Mouse (Mus musculus) E14TG2a.4 (cell line): Measurements from ENCODE around the gene Zbed6.
"Not testable (repeated sequence)": the region's sequence is repeated elsewhere in the genome, so short reads cannot be mapped to it uniquely, and the experiment has no call there.

ENCODE experiments used
- H3K27me3 ChIP-seq: 2 replicates; pipeline ENCODE4 v1.6.1; 2014; ENCODE audit warnings: low read length, control low read depth; ENCODE audit not compliant: insufficient read depth
- H3K36me3 ChIP-seq: 2 replicates; pipeline ENCODE4 v1.6.1; 2014; ENCODE audit warnings: low read length, control low read depth; ENCODE audit not compliant: insufficient read depth
- H3K4me1 ChIP-seq: replicated peaks from 2 replicates; pipeline ENCODE4 v1.6.1; 2014; ENCODE audit warnings: low read depth, low read length, control low read depth
- H3K4me3 ChIP-seq: replicated peaks from 2 replicates; pipeline ENCODE4 v1.5.1; 2014; ENCODE audit warnings: mild to moderate bottlenecking, low read length
- H3K9me3 ChIP-seq: 2 replicates; pipeline ENCODE4 v1.6.1; 2014; ENCODE audit warnings: low read length, control low read depth
- CTCF ChIP-seq: conservative IDR thresholded peaks from 2 replicates; pipeline ENCODE4 v1.5.1; 2014; ENCODE audit warnings: low read length
- NANOG ChIP-seq: IDR thresholded peaks from 2 replicates; pipeline ENCODE4 v1.6.1; 2014; ENCODE audit warnings: borderline replicate concordance, low read length, mixed read lengths
- POU5F1 ChIP-seq: IDR thresholded peaks from 2 replicates; pipeline ENCODE4 v1.6.1; 2014; ENCODE audit warnings: low read length, borderline replicate concordance

The Zbed6 gene

DNA sequence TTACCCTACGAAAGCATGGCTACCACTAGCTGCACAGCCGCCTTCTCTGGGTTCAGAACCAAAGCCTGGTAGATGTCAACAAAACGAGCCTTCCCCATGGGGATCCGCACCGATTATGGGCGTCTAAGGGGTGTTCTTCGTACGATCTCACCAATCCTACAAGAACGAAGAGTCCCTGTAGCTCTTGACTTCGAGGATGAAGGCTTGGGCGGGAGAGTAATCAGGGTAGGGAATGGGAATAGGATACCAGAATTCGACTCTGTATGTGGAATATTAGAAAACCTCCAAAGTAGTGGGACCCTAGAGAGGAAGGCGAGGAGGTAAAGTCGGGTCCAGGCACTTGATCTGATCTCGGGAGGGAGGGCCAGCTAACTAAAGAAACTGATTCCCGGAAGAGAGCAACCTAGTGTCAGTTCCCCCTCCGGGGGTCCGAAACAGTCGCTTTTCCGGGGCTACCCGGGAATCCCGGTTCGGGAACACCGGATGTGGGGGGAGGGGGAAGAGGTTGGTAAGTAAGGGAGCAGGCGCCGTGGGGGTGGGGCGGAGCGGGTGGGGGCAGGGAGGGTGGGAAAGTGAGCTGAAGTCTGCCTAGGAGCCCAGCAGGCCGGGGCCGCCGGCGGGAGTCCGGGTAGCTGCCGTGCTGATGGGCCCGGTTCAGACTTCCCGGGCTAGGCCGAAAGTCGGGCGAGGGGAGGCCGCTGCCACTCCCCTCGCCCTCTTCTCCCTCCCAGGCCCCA lies at the start of gene Zbed6:
TSS of gene Zbed6 (minus strand) at position 420 of the 737 bp plus-strand sequence.
- no peaks in the 10 kb centered on the region for H3K27me3 ChIP-seq
- peak within 1 kb of the TSS; percentile 90 for H3K4me3 ChIP-seq
- H3K4me1 ChIP-seq, result peaks cover 84% of the 10 kb centered on the region
- TF ChIP-seq CTCF, result no peak
- no peak for TF ChIP-seq NANOG
- H3K9me3 ChIP-seq, result no peaks in the 10 kb centered on the region
- peaks cover 48% of the 10 kb centered on the region for H3K36me3 ChIP-seq

DNA sequence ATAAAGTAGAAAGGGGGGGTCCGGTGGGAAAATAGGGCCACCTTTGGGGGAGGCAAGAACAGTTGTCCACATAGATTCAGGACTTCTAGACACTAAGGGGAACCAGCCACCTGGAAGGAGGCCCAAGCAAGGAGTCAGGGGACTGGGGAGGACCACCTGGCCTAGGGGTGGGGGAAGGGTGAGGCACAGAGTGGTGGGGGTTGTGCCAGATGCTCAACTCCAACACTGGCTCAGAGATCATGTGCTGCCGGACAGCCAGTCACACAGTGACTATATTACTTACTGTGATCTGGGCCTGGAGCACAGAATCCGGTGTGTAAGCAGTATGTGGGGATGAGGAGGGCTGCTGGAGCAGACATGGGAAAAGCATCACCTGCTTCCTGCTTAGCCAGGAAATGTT lies 48.6 kb upstream of the Zbed6 start:
- no peak for TF ChIP-seq NANOG
- no peak for TF ChIP-seq POU5F1
- Histone ChIP-seq H3K4me3 (peak overlapping the region; percentile 39), H3K27me3 (no peaks in the 10 kb centered on the region)

DNA sequence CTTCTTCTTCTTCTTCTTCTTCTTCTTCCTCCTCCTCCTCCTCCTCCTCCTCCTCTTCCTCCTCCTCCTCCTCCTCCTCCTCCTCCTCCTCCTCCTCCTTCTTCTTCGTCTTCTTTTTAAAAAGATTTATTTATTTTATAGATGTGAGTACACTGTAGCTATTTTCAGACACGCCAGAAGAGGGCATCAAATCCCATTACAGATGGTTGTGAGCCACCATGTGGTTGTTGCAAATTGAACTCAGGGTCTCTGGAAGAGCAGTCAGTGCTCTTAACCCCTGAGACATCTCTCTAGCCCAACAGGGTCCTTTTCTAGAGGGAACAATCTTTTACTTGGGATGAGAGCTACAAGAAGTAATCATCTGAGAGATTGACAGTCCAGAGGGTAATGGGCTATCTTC lies 41.1 kb upstream of the Zbed6 start:
- H3K27me3 ChIP-seq, H3K9me3 ChIP-seq, H3K36me3 ChIP-seq, H3K4me3 ChIP-seq: not testable (repeated sequence)
- peak; percentile 21 for TF ChIP-seq CTCF
- peaks cover 15% of the 10 kb centered on the region for H3K4me1 ChIP-seq

More for the DNA sequence above, 48.6 kb upstream of the Zbed6 start:
- H3K36me3 ChIP-seq, result no peaks in the 10 kb centered on the region
- peaks cover 59% of the 10 kb centered on the region for H3K4me1 ChIP-seq
- H3K9me3 ChIP-seq, result no peaks in the 10 kb centered on the region

DNA sequence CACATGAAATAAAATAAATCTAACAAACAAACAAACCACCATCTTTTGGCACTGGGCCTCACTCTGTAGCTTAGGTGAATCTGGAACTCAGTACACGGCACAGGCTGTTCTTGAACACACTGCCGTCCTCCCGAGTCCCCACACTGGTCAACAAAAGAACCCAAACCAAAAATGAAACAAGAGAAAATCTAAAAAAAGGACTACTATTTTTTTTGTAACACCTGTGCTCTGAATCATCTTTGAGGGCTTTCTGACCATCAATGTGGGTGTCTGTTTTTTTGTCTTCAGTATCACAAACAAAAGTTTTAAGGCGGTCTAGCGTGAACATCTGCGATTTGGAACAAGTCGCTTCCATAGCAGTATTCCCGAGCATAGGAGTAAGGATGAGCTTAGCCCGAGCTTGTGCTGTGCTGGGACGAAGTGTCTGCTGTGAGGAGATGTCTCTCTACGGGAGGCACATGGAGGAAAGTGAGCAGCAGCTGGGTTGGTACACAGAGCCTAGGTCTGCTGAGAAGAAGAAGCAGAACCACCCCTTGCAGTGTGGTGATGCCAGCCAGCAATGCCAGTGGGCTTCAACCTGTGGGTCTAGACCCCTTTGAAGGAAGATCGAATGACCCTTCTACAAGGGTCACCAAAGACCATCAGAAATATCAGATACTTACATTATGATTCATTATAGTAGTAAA lies 37.4 kb upstream of the Zbed6 start:
- no peak overlapping the region for H3K4me3 ChIP-seq
- TF ChIP-seq NANOG, result no peak
- TF ChIP-seq CTCF, result no peak
- TF ChIP-seq POU5F1, result no peak

DNA sequence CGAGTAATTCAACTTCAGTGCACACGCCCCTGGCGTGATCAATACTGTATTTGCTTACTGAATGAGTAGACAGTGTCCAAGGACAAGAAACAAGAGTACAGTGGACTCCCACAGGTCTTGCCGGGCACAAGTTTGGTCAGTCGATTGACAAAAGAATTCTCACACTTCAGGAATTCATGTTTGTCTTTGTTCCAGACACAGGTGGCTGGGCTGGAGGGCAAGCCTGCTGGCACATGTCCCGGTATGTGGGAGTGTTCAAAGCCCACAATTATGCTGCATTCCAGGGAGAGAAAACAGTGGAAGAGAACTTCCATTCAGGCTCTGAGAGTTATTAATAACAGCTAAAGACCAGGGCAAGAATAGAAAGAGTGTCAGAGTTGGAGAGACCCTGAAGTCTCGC lies 35.2 kb upstream of the Zbed6 start:
- TF ChIP-seq CTCF, result no peak
- no peak for TF ChIP-seq POU5F1
- TF ChIP-seq NANOG, result no peak
- Histone ChIP-seq H3K4me1 (peaks cover 61% of the 10 kb centered on the region), H3K27me3 (no peaks in the 10 kb centered on the region), H3K9me3 (no peaks in the 10 kb centered on the region), H3K36me3 (no peaks in the 10 kb centered on the region), H3K4me3 (no peak overlapping the region)

More for the DNA sequence above, 37.4 kb upstream of the Zbed6 start:
- Histone ChIP-seq H3K36me3 (no peaks in the 10 kb centered on the region), H3K4me1 (peaks cover 46% of the 10 kb centered on the region), H3K9me3 (no peaks in the 10 kb centered on the region), H3K27me3 (no peaks in the 10 kb centered on the region)

DNA sequence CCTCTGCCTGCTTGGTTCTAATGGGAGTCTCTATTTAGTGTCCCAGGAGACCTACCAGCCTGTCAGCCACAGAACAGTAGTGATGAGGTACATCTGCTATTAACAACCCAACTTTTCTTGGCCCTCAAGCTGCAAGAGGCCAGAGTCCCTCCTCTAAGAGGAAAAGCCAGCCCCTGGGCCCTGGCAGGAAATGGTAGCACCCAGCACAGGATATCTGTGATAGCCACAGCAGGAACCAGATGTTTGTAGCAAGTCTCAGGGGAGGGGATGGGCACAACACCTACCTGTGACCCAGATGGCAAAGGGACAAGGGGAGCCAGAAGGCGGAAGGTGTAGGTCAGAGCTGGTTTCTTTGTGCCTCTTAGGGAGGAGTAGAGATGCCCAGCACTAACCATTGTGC lies 34.2 kb upstream of the Zbed6 start:
- H3K36me3 ChIP-seq, result no peaks in the 10 kb centered on the region
- H3K9me3 ChIP-seq, result no peaks in the 10 kb centered on the region
- no peak for TF ChIP-seq NANOG
- no peak for TF ChIP-seq POU5F1
- TF ChIP-seq CTCF, result no peak
- H3K27me3 ChIP-seq, result no peaks in the 10 kb centered on the region
- H3K4me1 ChIP-seq, result peaks cover 69% of the 10 kb centered on the region
- no peak overlapping the region; the same call in 1 of the 2 replicates for H3K4me3 ChIP-seq

DNA sequence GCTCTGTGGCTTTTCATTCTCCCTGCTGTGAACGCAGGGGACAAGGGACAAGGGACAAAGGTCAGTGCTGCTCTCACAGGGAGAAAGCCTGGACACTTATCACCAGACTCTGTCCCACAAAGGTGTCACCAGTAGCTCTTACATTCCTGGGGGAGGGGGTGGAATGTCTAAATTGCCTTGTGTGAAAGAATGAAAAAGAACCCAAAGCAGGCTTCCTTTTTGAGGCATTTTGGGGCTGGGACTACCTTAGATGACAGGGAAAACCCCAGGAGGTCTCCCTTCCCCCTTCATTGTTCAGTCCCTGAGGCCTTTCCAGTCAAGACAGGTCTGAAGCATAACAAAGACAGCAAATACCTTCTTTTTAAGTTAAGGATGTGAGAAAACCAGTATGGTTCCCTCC lies 33.6 kb upstream of the Zbed6 start:
- no peaks in the 10 kb centered on the region for H3K27me3 ChIP-seq
- no peak for TF ChIP-seq CTCF
- TF ChIP-seq POU5F1, result peak; percentile 85; the same call in 1 of the 2 replicates
- TF ChIP-seq NANOG, result peak; percentile 29; the same call in 1 of the 2 replicates

DNA sequence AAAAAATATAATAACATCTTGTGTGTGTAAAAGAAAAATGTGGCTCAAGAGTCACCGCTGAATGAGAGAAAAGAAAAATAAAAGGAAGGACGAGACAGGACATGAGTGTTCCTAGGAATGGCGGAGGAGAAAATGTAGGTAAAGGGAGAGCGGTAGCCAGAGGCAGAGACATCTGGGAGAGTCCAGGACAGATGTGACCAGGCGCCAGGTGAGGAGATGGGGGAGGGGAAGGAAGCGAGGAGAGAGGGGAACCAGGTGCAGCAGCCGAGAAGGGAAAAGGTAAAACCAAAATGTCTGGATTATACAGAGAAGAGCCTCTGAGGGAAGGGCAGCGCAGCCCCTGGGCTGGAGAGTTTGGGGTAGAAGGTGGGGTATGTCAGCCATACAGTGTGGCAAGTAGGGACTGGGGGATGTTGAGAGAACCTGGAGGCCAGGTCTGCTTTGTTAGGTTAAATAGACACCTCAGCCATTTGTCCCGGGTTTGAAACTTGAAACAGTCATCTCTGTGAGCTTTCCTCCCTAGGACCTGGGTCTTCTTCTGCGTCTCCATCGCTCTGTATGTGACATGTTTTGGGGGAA lies 32.9 kb upstream of the Zbed6 start:
- Histone ChIP-seq H3K36me3 (no peaks in the 10 kb centered on the region), H3K27me3 (no peaks in the 10 kb centered on the region), H3K9me3 (no peaks in the 10 kb centered on the region), H3K4me1 (peaks cover 78% of the 10 kb centered on the region), H3K4me3 (peak overlapping the region; percentile 37)
- TF ChIP-seq CTCF, result no peak
- no peak for TF ChIP-seq POU5F1
- no peak for TF ChIP-seq NANOG

More for the DNA sequence above, 33.6 kb upstream of the Zbed6 start:
- peaks cover 74% of the 10 kb centered on the region for H3K4me1 ChIP-seq
- no peaks in the 10 kb centered on the region for H3K9me3 ChIP-seq
- no peaks in the 10 kb centered on the region for H3K36me3 ChIP-seq
- peak overlapping the region; percentile 37 for H3K4me3 ChIP-seq
